Mouse (Mus musculus) C2C12 (cell line): ENCODE measurements around the gene Usp39.

ENCODE experiments used
- CEBPB ChIP-seq: IDR thresholded peaks from one replicate; pipeline ENCODE4 v1.6.1; 2011; ENCODE audit warnings: low read depth, mild to moderate bottlenecking, control low read depth, moderate library complexity
- CTCF ChIP-seq: IDR thresholded peaks from one replicate; pipeline ENCODE4 v1.5.1; 2011; ENCODE audit not compliant: control insufficient read depth, insufficient read depth, insufficient read length
- MAX ChIP-seq: IDR thresholded peaks from one replicate; pipeline ENCODE4 v1.6.1; 2011; ENCODE audit warnings: mild to moderate bottlenecking, control low read depth

GRCm38 (mm10) chr6:72352636-72353405, 7.8 kb upstream of the Usp39 start:
- TF ChIP-seq CTCF (no peak), MAX (no peak), CEBPB (no peak)
